Mouse (Mus musculus): ENCODE data around the gene Clps.

GRCm38 (mm10) chr17:28588591-28588990, 28.0 kb upstream of the Clps start:
- TF ChIP-seq POLR2A (IDR thresholded peaks at IDR 0.05; ENCODE audit: control insufficient read depth, low read depth, low read length) (no peak), CTCF (IDR thresholded peaks at IDR 0.05; ENCODE audit: control insufficient read depth, insufficient read depth, insufficient replicate concordance, low read depth, low read length) (no peak)

Measured in testis, adult 2 months (tissue).